Comparison of ENCODE assay signal across 8 mouse cellular contexts in genomic region chr4:33031195-33031960, GRCm38 (mm10). TPM values are rescaled to one million over a fixed set of nuclear protein-coding genes. Genes with fewer than 3 reads are reported as not detected.
DNase-seq lines count a peak whose midpoint lies in the region; ATAC-seq lines count a peak whose summit lies in the region.

TSS of gene Ube2j1 (plus strand) at chr4:33031416.

- peaks cover 6% of the 10 kb centered on the region; the same call in 1 of the 2 replicates for H3K36me3 ChIP-seq in hindbrain, embryonic 15.5 days

- H3K27me3 ChIP-seq in hindbrain, embryonic 15.5 days, result no peaks in the 10 kb centered on the region

- ATAC-seq in hindbrain, embryonic 15.5 days (ENCODE audit: low FRiP score, low read depth), result peak; percentile 97

- peak within 1 kb of the TSS; percentile 84 for H3K9ac ChIP-seq in hindbrain, embryonic 15.5 days

- peak within 1 kb of the TSS; percentile 96 for H3K27ac ChIP-seq in hindbrain, embryonic 15.5 days (replicated peaks)

- peak within 1 kb of the TSS; percentile 66 for H3K4me3 ChIP-seq in hindbrain, embryonic 15.5 days

- H3K9me3 ChIP-seq in hindbrain, embryonic 15.5 days, result no peaks in the 10 kb centered on the region

- peaks cover 37% of the 10 kb centered on the region for H3K4me1 ChIP-seq in hindbrain, embryonic 15.5 days (replicated peaks)

- peak; percentile 58 for DNase-seq in R1 (ENCODE audit: low read depth, low spot score)
- peak; percentile 93 to 94 for DNase-seq in cerebellum, postnatal 25 days
- peak; percentile 84 to 90 for DNase-seq in frontal cortex, postnatal 36 days (ENCODE audit: low spot score in 2 of 2)
- DNase-seq in left cerebral cortex, adult 11 months (ENCODE audit: low spot score), result peak; percentile 77
- peak; percentile 92 to 97 for DNase-seq in lung, postnatal 4 days
- peak; percentile 75 for DNase-seq in retina, postnatal 7 days (ENCODE audit: low read depth, low spot score)
- DNase-seq in urinary bladder, adult 2 months (ENCODE audit: low spot score), result peak; percentile 95

- peak within 1 kb of the TSS; percentile 58 for H3K4me2 ChIP-seq in hindbrain, embryonic 15.5 days

- under 1% methylated on average over 94 of the region's 123 CpGs for WGBS in hindbrain, embryonic 15.5 days

RNA-seq across cellular contexts. Expression of gene Ube2j1, which starts in this region (rescaled TPM):
- 67.8 and 71.3 TPM in 2 replicates for polyA plus RNA-seq in hindbrain, embryonic 15.5 days (2015; fragmentation: Nextera tagmentation; extraction: Ambion mirVana)
- 28.5 and 32.6 TPM in 2 replicates for polyA plus RNA-seq in urinary bladder, adult 2 months (2012; rRNA removed)

Comparison
In these comparisons a context has a peak if more than half of its experiments do, and no peak if none do; other contexts are left out.
1. Peak in every context shown above with its lines: DNase-seq, ATAC-seq, H3K4me3 ChIP-seq and H3K27ac ChIP-seq.